Mouse (Mus musculus) embryonic facial prominence, embryonic 15.5 days (tissue): ENCODE data around the gene Dtymk. TPM values are rescaled to one million over a fixed set of nuclear protein-coding genes. Genes with fewer than 3 reads are reported as not detected.

Experiments used
- ATAC-seq: fragments of 200-750 bp; cut with Nextera tagmentation; 2 replicates; pipeline ENCODE4 v1.8.0; 2017; ENCODE audit warnings: low read depth, moderate TSS enrichment; ENCODE audit not compliant: insufficient number of reproducible peaks, low FRiP score, low TSS enrichment
- H3K27ac ChIP-seq: fragments of 300-500 bp; sonication (generic); replicated peaks from 2 replicates; pipeline ENCODE4 v1.5.1; 2015; ENCODE audit warnings: mild to moderate bottlenecking, inconsistent platforms
- H3K27me3 ChIP-seq: fragments of 300-500 bp; sonication (generic); 2 replicates; pipeline ENCODE4 v1.6.1; 2015; ENCODE audit warnings: inconsistent platforms
- H3K36me3 ChIP-seq: fragments of 300-500 bp; sonication (generic); 2 replicates; pipeline ENCODE4 v1.6.1; 2015; ENCODE audit warnings: mild to moderate bottlenecking, inconsistent platforms
- H3K4me1 ChIP-seq: fragments of 300-500 bp; sonication (generic); 2 replicates; pipeline ENCODE4 v1.6.1; 2015; ENCODE audit warnings: inconsistent platforms
- H3K4me2 ChIP-seq: fragments of 300-500 bp; sonication (generic); replicated peaks from 2 replicates; pipeline ENCODE4 v1.6.1; 2015; ENCODE audit warnings: mild to moderate bottlenecking, inconsistent platforms
- H3K4me3 ChIP-seq: fragments of 300-500 bp; sonication (generic); replicated peaks from 2 replicates; pipeline ENCODE4 v1.5.1; 2015; ENCODE audit warnings: mild to moderate bottlenecking, inconsistent platforms
- H3K9ac ChIP-seq: fragments of 300-500 bp; sonication (generic); 2 replicates; pipeline ENCODE4 v1.6.1; 2015; ENCODE audit warnings: inconsistent platforms
- H3K9me3 ChIP-seq: fragments of 300-500 bp; sonication (generic); replicated peaks from 2 replicates; pipeline ENCODE4 v1.6.1; 2016; ENCODE audit warnings: inconsistent platforms
- WGBS: fragments of 180-500 bp; shearing (Covaris S2); methylation state at CpG from one replicate; pipeline ENCODE4 v1.1.7; 2015; 5-methylcytosine and 5-hydroxymethylcytosine counted together
- polyA plus RNA-seq: library from polyadenylated mRNA; unstranded; fragments of >200 nt; fragmentation: Nextera tagmentation; extraction: Ambion mirVana; gene quantifications from 2 replicates; pipeline ENCODE4 v1.2.1, GENCODE M21; 2015

Gene Dtymk
- polyA plus RNA-seq, 1 experiment from 2014 or later = 218 TPM

DNA sequence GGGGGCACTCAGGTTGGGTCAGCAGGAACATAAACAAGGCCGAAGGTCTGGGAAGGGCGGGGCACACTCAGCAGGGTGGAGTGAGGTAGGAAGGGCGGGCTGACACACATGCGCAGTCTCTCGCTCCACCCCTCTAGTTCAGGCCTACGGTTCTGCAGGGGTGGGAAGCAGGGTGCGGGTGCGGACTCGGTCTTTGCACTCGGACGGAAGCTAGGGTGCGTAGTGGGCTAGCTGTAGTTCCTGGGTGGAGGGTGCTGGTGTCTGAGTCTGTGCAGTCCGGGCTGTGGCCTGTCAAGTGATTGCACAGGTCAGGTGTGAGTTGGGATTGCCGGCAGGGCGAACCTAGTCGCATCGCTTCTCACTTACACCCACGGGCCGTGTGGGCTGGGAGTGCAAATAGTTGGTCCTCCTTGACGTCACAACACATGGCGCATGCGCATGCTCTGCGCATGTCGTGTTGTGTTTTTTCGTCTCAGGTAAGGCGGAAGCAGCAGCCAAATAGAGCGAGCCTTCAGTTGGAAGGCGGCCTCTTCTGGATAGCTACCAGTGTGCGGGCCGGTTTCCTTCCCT, 23.5 kb upstream of the Dtymk start:
- peak overlapping the region; percentile 98 for H3K27ac ChIP-seq
- peaks cover 17% of the 10 kb centered on the region; the same call in 1 of the 2 replicates for H3K36me3 ChIP-seq
- peak overlapping the region; percentile 81 for H3K4me2 ChIP-seq
- H3K9ac ChIP-seq = peak overlapping the region; percentile 51
- peak; percentile 96 for ATAC-seq
- no peaks in the 10 kb centered on the region for H3K27me3 ChIP-seq
- WGBS = under 1% methylated on average over 30 of the region's 30 CpGs
- no peaks in the 10 kb centered on the region for H3K9me3 ChIP-seq
- peak overlapping the region; percentile 60 for H3K4me3 ChIP-seq
- H3K4me1 ChIP-seq = peaks cover 13% of the 10 kb centered on the region

DNA sequence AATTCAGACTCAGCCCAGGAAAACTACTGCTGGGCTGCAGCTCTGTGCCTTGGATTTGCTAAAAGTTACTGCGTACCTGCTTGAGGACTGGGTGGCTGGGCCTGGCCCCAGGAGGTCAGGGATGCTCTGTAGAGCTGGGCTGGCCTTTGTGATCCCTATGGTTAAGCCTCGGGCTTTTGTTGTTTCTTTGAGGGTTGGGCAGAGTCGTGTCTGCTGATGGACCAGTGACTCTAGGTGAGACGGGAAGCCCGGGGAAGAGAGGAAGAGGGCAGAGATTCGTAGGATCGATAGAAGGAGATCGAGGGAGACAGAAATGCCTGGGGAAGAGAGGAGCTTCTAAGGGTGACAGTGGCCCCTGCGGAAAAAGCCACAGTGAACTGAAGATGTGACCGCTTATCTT, 22.9 kb upstream of the Dtymk start, which contains the start of gene D2hgdh:
TSS of gene D2hgdh (plus strand) at position 301 of the 400 bp plus-strand sequence.
- ATAC-seq = peak; percentile 8; the same call in 1 of the 2 replicates
- peaks cover 19% of the 10 kb centered on the region for H3K36me3 ChIP-seq
- WGBS = 8% methylated on average over 10 of the region's 10 CpGs
- peak within 1 kb of the TSS; percentile 51 for H3K9ac ChIP-seq
- H3K27ac ChIP-seq = peak within 1 kb of the TSS; percentile 98
- H3K27me3 ChIP-seq = no peaks in the 10 kb centered on the region
- H3K4me2 ChIP-seq = peak within 1 kb of the TSS; percentile 81
- peak within 1 kb of the TSS; percentile 60 for H3K4me3 ChIP-seq
- no peaks in the 10 kb centered on the region for H3K9me3 ChIP-seq
- peaks cover 13% of the 10 kb centered on the region for H3K4me1 ChIP-seq

GRCm38 (mm10) chr1:93823796-93824495, 22.2 kb upstream of the Dtymk start:
- ATAC-seq = no peak
- Histone ChIP-seq H3K27ac (peak overlapping the region; percentile 98), H3K4me3 (peak overlapping the region; percentile 60; the same call in 1 of the 2 replicates), H3K4me1 (peaks cover 13% of the 10 kb centered on the region), H3K9me3 (no peaks in the 10 kb centered on the region), H3K4me2 (peak overlapping the region; percentile 81), H3K27me3 (no peaks in the 10 kb centered on the region), H3K9ac (no peak overlapping the region), H3K36me3 (peaks cover 26% of the 10 kb centered on the region)
- WGBS = 72% methylated on average over 3 of the region's 3 CpGs

DNA sequence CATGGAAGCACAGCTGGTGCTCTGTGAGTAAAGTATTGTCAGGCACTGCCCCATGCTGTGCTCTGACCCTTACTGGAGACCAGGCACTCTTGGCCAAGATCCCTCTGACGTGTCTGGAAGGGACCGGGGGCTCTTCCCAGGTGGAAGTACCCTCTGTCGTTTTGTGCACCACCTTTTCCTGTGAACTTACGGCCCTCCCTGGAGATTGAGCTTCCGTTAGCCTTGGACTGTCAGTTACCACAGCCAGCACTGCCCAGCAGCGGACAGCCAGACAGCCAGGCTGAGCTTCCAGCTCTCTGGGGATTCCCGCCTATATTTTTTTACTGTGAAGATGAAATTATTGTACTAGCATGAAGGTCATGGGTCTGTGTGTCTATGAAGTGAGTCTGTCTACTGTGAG, 17.0 kb upstream of the Dtymk start:
- peaks cover 78% of the 10 kb centered on the region for H3K36me3 ChIP-seq
- no peak for ATAC-seq
- 89% methylated on average over 7 of the region's 7 CpGs for WGBS
- H3K4me2 ChIP-seq = no peak overlapping the region
- H3K27ac ChIP-seq = no peak overlapping the region
- H3K4me3 ChIP-seq = no peak overlapping the region
- no peaks in the 10 kb centered on the region for H3K27me3 ChIP-seq
- no peaks in the 10 kb centered on the region for H3K4me1 ChIP-seq
- H3K9ac ChIP-seq = no peak overlapping the region
- no peaks in the 10 kb centered on the region for H3K9me3 ChIP-seq

DNA sequence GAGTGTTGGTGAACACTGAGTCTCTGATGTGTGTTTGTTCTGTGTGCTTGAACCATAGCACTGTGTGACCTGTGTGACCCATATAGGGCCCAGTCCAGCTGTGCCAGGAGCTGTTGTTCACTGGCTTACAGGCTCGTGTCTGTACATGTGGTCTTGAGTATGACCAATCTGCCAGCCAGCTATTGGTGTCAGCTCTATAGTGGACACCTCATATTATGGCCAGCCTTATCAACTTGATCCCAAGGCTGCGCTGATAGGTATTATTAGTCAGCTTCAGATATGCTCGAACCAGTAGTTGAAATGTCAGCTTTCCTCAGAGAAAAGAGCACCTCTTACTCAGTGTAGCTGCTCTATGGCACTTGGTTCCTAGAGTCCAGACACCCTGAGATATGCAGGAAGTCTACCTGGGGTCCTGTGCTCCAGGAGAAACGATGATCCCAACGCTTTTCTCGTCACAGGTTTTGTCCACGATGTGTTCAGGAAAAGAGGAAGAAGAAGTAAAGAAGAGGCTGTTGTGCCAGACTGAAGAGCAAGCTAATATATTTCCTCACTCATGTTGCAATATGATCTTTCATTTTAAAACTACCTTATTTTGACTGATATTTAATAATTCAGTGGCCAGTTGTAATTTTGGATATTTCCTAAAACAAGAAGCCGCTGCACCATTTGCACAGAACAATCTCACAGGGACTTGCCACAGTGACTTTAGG, 16.2 kb upstream of the Dtymk start:
- ATAC-seq = no peak
- H3K27me3 ChIP-seq = no peaks in the 10 kb centered on the region
- H3K4me2 ChIP-seq = no peak overlapping the region
- WGBS = 93% methylated on average over 8 of the region's 8 CpGs
- no peaks in the 10 kb centered on the region for H3K4me1 ChIP-seq
- H3K36me3 ChIP-seq = peaks cover 86% of the 10 kb centered on the region
- H3K4me3 ChIP-seq = no peak overlapping the region
- no peak overlapping the region for H3K27ac ChIP-seq
- no peak overlapping the region for H3K9ac ChIP-seq
- no peaks in the 10 kb centered on the region for H3K9me3 ChIP-seq

DNA sequence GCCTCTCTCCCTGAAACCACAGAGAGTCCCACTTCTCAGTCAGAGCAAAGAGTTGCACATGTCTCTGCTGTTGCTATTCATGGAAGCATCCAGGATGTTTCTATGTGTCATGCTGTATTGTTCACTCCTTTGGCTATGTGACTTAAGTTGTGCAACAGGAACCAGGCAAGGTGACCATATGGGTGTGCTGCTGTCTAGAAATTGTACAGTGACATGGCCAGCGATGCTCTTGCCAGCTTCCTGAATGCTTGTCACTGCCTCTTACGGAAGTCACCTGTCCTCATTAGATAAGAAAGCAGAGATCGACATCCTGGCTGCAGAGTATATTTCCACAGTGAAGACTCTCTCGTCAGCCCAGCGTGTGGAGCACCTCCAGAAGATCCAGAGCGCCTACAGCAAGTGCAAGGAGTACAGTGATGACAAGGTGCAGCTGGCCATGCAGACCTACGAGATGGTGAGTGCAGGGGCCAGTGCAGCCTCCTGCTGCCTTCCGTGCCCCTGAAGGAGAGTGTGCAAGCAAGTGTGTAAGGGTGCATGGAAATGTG, 9.8 kb upstream of the Dtymk start:
- Histone ChIP-seq H3K27me3 (no peaks in the 10 kb centered on the region), H3K27ac (no peak overlapping the region), H3K4me2 (no peak overlapping the region), H3K9ac (no peak overlapping the region), H3K4me3 (no peak overlapping the region), H3K9me3 (no peaks in the 10 kb centered on the region), H3K36me3 (peaks cover 87% of the 10 kb centered on the region), H3K4me1 (no peaks in the 10 kb centered on the region)
- 91% methylated on average over 8 of the region's 8 CpGs for WGBS
- no peak for ATAC-seq

GRCm38 (mm10) chr1:93810011-93810410, 8.3 kb upstream of the Dtymk start:
- Histone ChIP-seq H3K4me1 (peaks cover 10% of the 10 kb centered on the region), H3K27ac (no peak overlapping the region), H3K4me2 (no peak overlapping the region), H3K36me3 (peaks cover 81% of the 10 kb centered on the region), H3K4me3 (no peak overlapping the region), H3K27me3 (no peaks in the 10 kb centered on the region), H3K9me3 (no peaks in the 10 kb centered on the region), H3K9ac (no peak overlapping the region)
- 95% methylated on average over 3 of the region's 3 CpGs for WGBS
- ATAC-seq = no peak

DNA sequence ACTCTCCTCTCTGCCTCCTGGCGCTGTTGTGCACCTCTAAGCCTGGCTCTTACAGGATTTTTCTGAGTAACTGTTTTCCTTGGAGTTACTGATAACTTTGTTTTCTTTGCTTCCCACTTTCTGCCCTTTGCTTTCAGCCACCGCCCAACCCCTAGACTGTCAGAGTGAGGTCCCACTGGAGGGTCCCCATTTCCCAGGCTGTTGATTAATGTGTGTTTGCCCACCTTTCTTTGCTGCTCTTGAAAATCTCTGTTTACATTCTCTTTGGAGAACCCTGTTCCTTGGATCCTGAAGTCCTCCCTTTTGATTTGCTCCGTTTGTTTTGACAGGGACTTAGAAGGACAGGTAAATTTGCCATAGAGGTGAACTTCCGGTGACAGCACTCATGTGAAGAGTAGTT, 7.1 kb upstream of the Dtymk start:
- H3K4me2 ChIP-seq = no peak overlapping the region
- no peak overlapping the region for H3K9ac ChIP-seq
- H3K9me3 ChIP-seq = no peaks in the 10 kb centered on the region
- ATAC-seq = no peak
- no peak overlapping the region for H3K27ac ChIP-seq
- H3K4me1 ChIP-seq = peaks cover 18% of the 10 kb centered on the region
- H3K27me3 ChIP-seq = no peaks in the 10 kb centered on the region
- WGBS = 95% methylated on average over 4 of the region's 4 CpGs
- H3K36me3 ChIP-seq = peaks cover 70% of the 10 kb centered on the region
- H3K4me3 ChIP-seq = no peak overlapping the region

GRCm38 (mm10) chr1:93805221-93805951, 3.7 kb upstream of the Dtymk start:
- H3K9ac ChIP-seq = no peak overlapping the region
- H3K4me2 ChIP-seq = 0 out of 2 replicates have a peak overlapping the region, but pooled peaks have one; percentile 93
- peaks cover 41% of the 10 kb centered on the region for H3K4me1 ChIP-seq
- WGBS = 53% methylated on average over 5 of the region's 5 CpGs
- no peaks in the 10 kb centered on the region for H3K27me3 ChIP-seq
- no peak overlapping the region for H3K27ac ChIP-seq
- H3K9me3 ChIP-seq = no peaks in the 10 kb centered on the region
- no peak overlapping the region for H3K4me3 ChIP-seq
- ATAC-seq = no peak
- H3K36me3 ChIP-seq = peaks cover 40% of the 10 kb centered on the region

DNA sequence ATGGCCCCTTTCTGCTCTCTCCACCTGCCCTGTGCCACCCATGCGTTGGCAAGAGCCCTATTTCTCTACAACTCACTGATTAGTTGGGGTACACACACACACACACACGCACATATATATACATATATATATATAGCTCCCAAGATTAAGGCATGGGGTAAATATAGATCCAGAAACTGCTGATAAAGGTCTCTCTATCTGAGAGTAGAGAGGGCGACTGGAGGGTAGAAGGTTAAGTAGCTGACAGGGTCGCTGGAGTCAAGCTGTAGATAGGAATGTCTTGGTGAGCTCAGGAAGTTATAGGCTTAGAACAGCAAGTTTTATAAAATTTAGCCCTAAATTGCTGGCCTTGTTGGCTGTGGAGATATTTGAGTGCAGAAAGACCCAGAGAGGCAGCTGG, 3.1 kb upstream of the Dtymk start:
- peaks cover 41% of the 10 kb centered on the region for H3K4me1 ChIP-seq
- H3K27me3 ChIP-seq = no peaks in the 10 kb centered on the region
- ATAC-seq = no peak
- H3K9me3 ChIP-seq = no peaks in the 10 kb centered on the region
- H3K4me3 ChIP-seq = peak overlapping the region; percentile 91
- WGBS = 80% methylated on average over 4 of the region's 4 CpGs
- no peak overlapping the region for H3K27ac ChIP-seq
- peaks cover 38% of the 10 kb centered on the region for H3K36me3 ChIP-seq
- peak overlapping the region; percentile 93 for H3K4me2 ChIP-seq
- 0 out of 2 replicates have a peak overlapping the region, but pooled peaks have one; percentile 21 for H3K9ac ChIP-seq
